Mouse (Mus musculus) CH12F3 (cell line): Measurements from ENCODE around the gene Il10.

Source experiments
- in situ Hi-C: fragments of 300-500 bp; cut with MboI; formaldehyde crosslinking; loops from 2 replicates; pipeline ENCODE4 v1.14.3; 2020; ENCODE audit warnings: low sequenced_read_pairs

The Il10 gene

DNA sequence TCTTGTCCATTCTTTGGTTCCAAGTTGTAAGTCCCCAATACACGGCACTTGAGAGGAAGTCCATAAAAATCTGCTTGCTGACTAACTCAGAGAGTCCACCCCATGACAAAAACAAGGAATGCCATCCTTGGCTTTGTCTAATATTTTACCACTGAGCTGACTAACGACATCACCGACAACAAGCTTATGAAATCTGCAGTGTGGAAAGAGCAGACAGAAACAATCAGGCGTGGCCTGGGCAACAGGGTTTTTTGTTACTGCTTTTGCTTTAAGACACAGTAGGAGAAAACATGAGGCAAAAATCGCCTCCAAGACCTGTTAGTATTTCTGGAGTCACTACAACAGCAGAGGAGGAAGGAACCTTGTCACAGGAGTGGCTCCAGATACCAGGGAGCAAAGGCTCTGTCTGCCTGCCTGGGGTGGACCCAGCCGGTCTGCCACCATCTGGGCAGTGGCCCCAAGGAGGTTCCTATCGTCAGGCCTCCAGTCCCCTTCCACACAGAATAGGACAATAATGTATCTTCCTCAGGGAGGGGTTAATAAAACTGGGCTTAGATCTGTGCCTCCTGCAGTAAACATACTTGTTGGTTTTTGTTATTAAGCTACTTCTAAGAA, 52.8 kb downstream of the Il10 start:
- in situ Hi-C loops: loop anchor here (25.0 kb wide), 1 partner anchor 385 kb away; no protein-coding TSS in a partner anchor

- in situ Hi-C loops: loop anchor here (25.0 kb wide), 1 partner anchor 387 kb away; no protein-coding TSS in a partner anchor
These were observed 54.9 kb downstream of the Il10 start for GRCm38 (mm10) chr1:131074524-131074938.
